Mouse (Mus musculus): ENCODE results near the gene Usp3.

DNA sequence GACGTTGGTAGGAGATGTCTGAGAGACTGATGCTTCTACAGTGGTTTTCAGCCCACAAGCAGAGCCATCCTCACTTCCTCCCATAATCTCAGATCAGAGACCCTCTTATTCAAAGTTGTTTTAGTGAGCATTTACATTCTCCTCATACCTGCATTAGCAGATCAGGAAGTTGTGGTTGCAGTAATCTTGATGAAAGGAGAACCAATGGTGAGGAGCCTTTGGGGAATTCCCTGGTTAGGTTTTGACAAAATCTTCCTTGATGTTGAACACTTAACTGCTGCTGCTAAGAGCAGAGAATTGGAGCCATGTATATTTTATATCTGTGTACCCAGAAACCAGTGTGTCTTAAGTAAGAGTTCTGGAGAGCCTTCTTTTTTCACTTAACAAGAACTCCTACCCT lies 100.6 kb downstream of the Usp3 start:
- no peak for TF ChIP-seq POLR2A (IDR thresholded peaks at IDR 0.05; ENCODE audit: control insufficient read depth, extremely low read depth, insufficient read depth, low read length, poor library complexity)
- no peak for TF ChIP-seq CTCF (IDR thresholded peaks at IDR 0.05; ENCODE audit: borderline replicate concordance, control insufficient read depth, extremely low read depth, insufficient read depth, low read length, poor library complexity)
